Mouse (Mus musculus) neural tube, embryonic 10.5 days (tissue): Measurements from ENCODE around the gene Best2.
A peak's percentile ranks its signal among the peaks of the same experiment; 100 is the strongest.

Experiments
- DNase-seq: peaks from one replicate; pipeline ENCODE4 v3.0.0-alpha.2; 2017; ENCODE audit warnings: low spot score; ENCODE audit errors: extremely low spot score

The Best2 gene

DNA sequence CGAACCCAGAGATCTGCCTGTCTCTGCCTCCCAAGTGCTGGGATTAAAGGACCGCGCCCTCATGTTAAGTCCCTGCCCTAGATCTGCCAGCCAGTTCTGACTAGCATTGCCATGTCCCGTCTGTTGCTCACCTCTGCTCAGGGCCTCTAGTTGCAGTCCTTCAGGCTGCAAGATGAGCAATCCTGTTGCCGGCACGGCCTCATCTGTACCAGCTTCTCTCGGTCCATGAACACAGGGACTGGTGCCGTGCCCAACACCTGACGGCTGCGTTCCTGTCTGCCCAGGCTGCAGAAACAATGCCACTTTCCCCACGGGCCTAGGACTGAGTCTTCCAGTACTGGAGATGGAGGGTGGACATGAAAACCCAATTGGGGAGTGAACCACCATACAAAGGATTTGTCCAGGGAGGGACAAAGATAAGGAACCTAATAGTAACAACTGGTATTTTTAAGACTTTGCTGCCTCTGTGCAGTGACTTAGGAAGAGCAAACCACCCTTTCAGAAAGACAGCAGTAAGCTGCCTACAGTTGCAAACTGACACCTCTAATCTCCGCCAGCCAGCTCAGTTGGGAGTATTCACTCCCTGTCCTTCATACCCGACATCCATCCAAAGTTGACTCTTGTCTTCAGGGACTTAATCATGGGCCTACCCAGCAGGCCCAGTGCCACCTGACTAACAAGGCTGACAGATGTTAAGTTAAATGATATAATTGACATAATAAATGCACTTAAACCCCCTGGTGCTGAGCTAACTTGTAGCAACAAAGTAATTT lies 46.6 kb downstream of the Best2 start:
- DNase-seq: no peak

DNA sequence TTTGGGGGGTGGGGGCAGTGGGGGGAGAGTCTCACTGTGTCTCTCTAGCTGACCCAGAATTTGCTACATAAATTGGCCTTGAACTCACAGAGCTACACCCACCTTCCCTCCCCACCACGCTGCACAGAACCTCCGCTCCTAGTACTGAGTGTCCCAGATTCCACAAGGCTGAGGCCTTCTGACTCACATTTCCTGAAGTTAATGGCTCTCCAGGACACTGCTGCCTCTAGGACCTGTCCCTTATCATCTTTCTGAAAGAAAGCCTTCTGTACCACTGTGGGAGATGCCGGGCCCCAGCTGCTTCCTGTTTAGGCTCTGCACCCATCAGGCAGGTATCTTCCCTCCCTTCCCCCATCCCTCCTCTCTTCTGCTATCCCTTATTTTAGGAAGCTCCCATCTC lies 47.7 kb downstream of the Best2 start:
- no peak for DNase-seq

DNA sequence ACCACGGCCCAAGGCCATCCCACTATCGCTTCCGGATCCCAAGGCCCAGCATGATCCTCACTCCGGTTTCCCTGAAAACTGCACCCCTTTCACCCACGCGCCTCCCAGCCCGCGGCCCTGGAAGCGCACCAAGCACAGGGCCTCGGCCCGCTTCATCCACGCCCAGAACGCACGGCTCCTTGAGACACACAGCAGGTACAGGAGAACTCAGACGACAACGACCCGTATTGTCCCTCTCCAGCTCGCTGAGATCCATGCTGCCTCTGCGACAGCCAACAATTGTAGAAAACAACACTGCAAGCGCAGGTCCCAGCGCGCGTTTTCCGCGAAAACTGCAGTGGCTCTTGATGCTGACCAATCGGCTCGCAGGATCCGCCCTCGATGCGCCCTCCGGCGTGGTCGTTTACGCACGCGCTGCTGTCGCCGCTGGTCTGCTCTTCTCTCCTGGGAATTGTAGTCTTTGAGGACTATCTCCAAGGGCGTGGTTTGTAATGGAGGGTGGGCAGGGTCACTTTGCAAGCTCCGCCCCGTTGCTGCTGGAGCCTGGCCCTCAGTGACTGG lies 48.5 kb downstream of the Best2 start:
- peak; percentile 91 for DNase-seq

- no peak for DNase-seq
These were observed 50.4 kb downstream of the Best2 start for GRCm38 (mm10) chr8:84963952-84964351.

DNA sequence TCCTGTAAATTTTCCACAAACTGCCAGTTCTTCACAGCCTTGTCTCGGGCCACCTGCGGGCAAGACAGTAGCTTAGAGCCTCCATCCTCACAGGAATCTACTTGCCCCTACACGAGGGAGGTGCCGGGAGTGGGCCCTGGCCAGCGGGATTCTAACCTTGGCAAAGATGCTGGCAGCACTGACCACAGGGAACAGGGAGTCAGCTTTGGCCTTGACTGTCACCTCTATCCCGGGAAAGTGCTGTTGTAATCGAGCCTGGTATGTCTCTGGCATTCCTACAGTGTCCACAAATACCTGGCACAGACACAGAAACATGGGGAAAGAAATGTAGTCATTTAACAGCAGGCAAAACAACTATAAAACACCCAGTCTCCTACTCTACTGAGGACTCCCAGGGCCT lies 54.5 kb downstream of the Best2 start:
- DNase-seq: no peak
